Mouse (Mus musculus) liver, adult 2 months (tissue): Measurements from ENCODE around the gene Pxdn. TPM values are rescaled to one million over a fixed set of nuclear protein-coding genes. Genes with fewer than 3 reads are reported as not detected.

Experiments used
- DNase-seq: peaks from one replicate; pipeline ENCODE4 v3.0.0-alpha.2; 2011; ENCODE audit warnings: low read depth, low spot score; ENCODE audit errors: extremely low read depth
- H3K27ac ChIP-seq: fragments of 200-500 bp; replicated peaks from 2 replicates; pipeline ENCODE4 v1.5.1; 2012; ENCODE audit warnings: low read depth, mild to moderate bottlenecking, control low read depth, inconsistent platforms, low read length; ENCODE audit not compliant: insufficient read depth
- H3K27me3 ChIP-seq: fragments of 200-500 bp; 2 replicates; pipeline ENCODE4 v1.6.1; 2012; ENCODE audit warnings: mild to moderate bottlenecking, moderate library complexity, low read length, inconsistent platforms; ENCODE audit not compliant: control insufficient read depth, insufficient read depth
- H3K36me3 ChIP-seq: fragments of 200-500 bp; 2 replicates; pipeline ENCODE4 v1.6.1; 2012; ENCODE audit warnings: low read length, inconsistent platforms; ENCODE audit not compliant: control insufficient read depth, insufficient read depth
- H3K4me1 ChIP-seq: fragments of 200-500 bp; 2 replicates; pipeline ENCODE4 v1.6.1; 2011; ENCODE audit warnings: low read length; ENCODE audit not compliant: control insufficient read depth, insufficient read depth
- H3K4me3 ChIP-seq: fragments of 200-500 bp; 2 replicates; pipeline ENCODE4 v1.5.1; 2011; ENCODE audit warnings: low read depth, mild to moderate bottlenecking, control low read depth, low read length, moderate library complexity; ENCODE audit not compliant: insufficient read depth
- H3K79me2 ChIP-seq: fragments of 200-500 bp; 2 replicates; pipeline ENCODE4 v1.6.1; 2012; ENCODE audit warnings: inconsistent platforms, mild to moderate bottlenecking, low read length, moderate library complexity; ENCODE audit not compliant: control insufficient read depth, insufficient read depth
- H3K9ac ChIP-seq: fragments of 200-500 bp; 2 replicates; pipeline ENCODE4 v1.6.1; 2012; ENCODE audit warnings: low read depth, mild to moderate bottlenecking, control low read depth, inconsistent platforms, low read length
- CTCF ChIP-seq: fragments of 200-500 bp; IDR thresholded peaks from 2 replicates; pipeline ENCODE4 v1.5.1; 2011; ENCODE audit warnings: low read depth, low read length, control low read depth
- POLR2A ChIP-seq: fragments of 200-500 bp; IDR thresholded peaks from 2 replicates; pipeline ENCODE4 v1.6.1; 2011; ENCODE audit warnings: low read length, control low read depth; ENCODE audit not compliant: insufficient read depth; ENCODE audit errors: extremely low read depth
- WGBS: fragments of 180-500 bp; shearing (Covaris S2); methylation state at CpG from one replicate; pipeline ENCODE4 v1.1.7; 2018; 5-methylcytosine and 5-hydroxymethylcytosine counted together
- polyA plus RNA-seq: library from polyadenylated mRNA; depleted of rRNA; stranded (reverse); fragments of >200 nt; gene quantifications from 2 replicates; pipeline ENCODE4 v1.2.3, GENCODE M21; 2012
- total RNA-seq: library from RNA; depleted of rRNA; stranded (reverse); fragments of >200 nt; gene quantifications from 2 replicates; pipeline ENCODE4 v1.2.3, GENCODE M21; 2014

The Pxdn gene
- total and polyA plus RNA-seq, 2 experiments = 7.8 to 9.1 TPM

GRCm38 (mm10) chr12:29942435-29942834 lies 5.0 kb downstream of the Pxdn start:
- peak overlapping the region; percentile 22; the same call in 1 of the 2 replicates for H3K27ac ChIP-seq
- no peak overlapping the region for H3K9ac ChIP-seq
- peaks cover 2% of the 10 kb centered on the region for H3K4me1 ChIP-seq
- H3K36me3 ChIP-seq = no peaks in the 10 kb centered on the region
- TF ChIP-seq POLR2A = no peak
- TF ChIP-seq CTCF = no peak
- H3K79me2 ChIP-seq = no peaks in the 10 kb centered on the region
- no peak overlapping the region for H3K4me3 ChIP-seq
- 0 out of 2 replicates have a peak, but pooled peaks cover 4% of the 10 kb centered on the region for H3K27me3 ChIP-seq
- WGBS = 70% methylated on average over 2 of the region's 2 CpGs
- DNase-seq = no peak

- TF ChIP-seq CTCF (no peak), POLR2A (no peak)
- no peak for DNase-seq
- H3K4me1 ChIP-seq = peaks cover 2% of the 10 kb centered on the region
- no peaks in the 10 kb centered on the region for H3K36me3 ChIP-seq
- 73% methylated on average over 3 of the region's 3 CpGs for whole genome bisulfite sequencing
- H3K27ac ChIP-seq = peak overlapping the region; percentile 7; the same call in 1 of the 2 replicates
- no peaks in the 10 kb centered on the region for H3K27me3 ChIP-seq
- H3K4me3 ChIP-seq = no peak overlapping the region
- H3K79me2 ChIP-seq = no peaks in the 10 kb centered on the region
- no peak overlapping the region for H3K9ac ChIP-seq
Measured at GRCm38 (mm10) chr12:29944650-29945049, 7.2 kb downstream of the Pxdn start.

- 79% methylated on average over 6 of the region's 6 CpGs for WGBS
- Histone ChIP-seq H3K4me3 (no peak overlapping the region), H3K9ac (no peak overlapping the region), H3K79me2 (no peaks in the 10 kb centered on the region; the same call in 1 of the 2 replicates), H3K36me3 (no peaks in the 10 kb centered on the region), H3K4me1 (peaks cover 2% of the 10 kb centered on the region), H3K27me3 (no peaks in the 10 kb centered on the region), H3K27ac (peak overlapping the region; percentile 51; the same call in 1 of the 2 replicates)
- no peak for DNase-seq
- no peak for TF ChIP-seq POLR2A
- no peak for TF ChIP-seq CTCF
Measured at GRCm38 (mm10) chr12:29945182-29945743, 7.9 kb downstream of the Pxdn start.

- DNase-seq = no peak
- Histone ChIP-seq H3K27ac (peak overlapping the region; percentile 89), H3K4me3 (no peak overlapping the region), H3K4me1 (peaks cover 4% of the 10 kb centered on the region), H3K9ac (no peak overlapping the region), H3K79me2 (no peaks in the 10 kb centered on the region; the same call in 1 of the 2 replicates), H3K27me3 (no peaks in the 10 kb centered on the region), H3K36me3 (no peaks in the 10 kb centered on the region)
- 62% methylated on average over 6 of the region's 6 CpGs for WGBS
- TF ChIP-seq POLR2A (no peak), CTCF (no peak)
Measured at GRCm38 (mm10) chr12:29951043-29951442, 13.6 kb downstream of the Pxdn start.

GRCm38 (mm10) chr12:29951485-29951884 lies 14.1 kb downstream of the Pxdn start:
- peak overlapping the region; percentile 23 for H3K27ac ChIP-seq
- no peak overlapping the region for H3K4me3 ChIP-seq
- no peak for DNase-seq
- no peaks in the 10 kb centered on the region for H3K27me3 ChIP-seq
- WGBS = 74% methylated on average over 5 of the region's 5 CpGs
- H3K79me2 ChIP-seq = no peaks in the 10 kb centered on the region; the same call in 1 of the 2 replicates
- H3K36me3 ChIP-seq = no peaks in the 10 kb centered on the region
- TF ChIP-seq CTCF (no peak), POLR2A (no peak)
- no peak overlapping the region for H3K9ac ChIP-seq
- peaks cover 4% of the 10 kb centered on the region for H3K4me1 ChIP-seq

- Histone ChIP-seq H3K4me3 (no peak overlapping the region), H3K27me3 (no peaks in the 10 kb centered on the region), H3K36me3 (no peaks in the 10 kb centered on the region), H3K79me2 (no peaks in the 10 kb centered on the region; the same call in 1 of the 2 replicates), H3K4me1 (peaks cover 4% of the 10 kb centered on the region), H3K9ac (no peak overlapping the region), H3K27ac (peak overlapping the region; percentile 42)
- WGBS = 60% methylated on average over 6 of the region's 6 CpGs
- TF ChIP-seq CTCF (no peak), POLR2A (no peak)
- peak; percentile 33 for DNase-seq
Measured at GRCm38 (mm10) chr12:29952102-29952501, 14.7 kb downstream of the Pxdn start.
